Mouse (Mus musculus): ENCODE data around the gene Bfsp1.

DNA sequence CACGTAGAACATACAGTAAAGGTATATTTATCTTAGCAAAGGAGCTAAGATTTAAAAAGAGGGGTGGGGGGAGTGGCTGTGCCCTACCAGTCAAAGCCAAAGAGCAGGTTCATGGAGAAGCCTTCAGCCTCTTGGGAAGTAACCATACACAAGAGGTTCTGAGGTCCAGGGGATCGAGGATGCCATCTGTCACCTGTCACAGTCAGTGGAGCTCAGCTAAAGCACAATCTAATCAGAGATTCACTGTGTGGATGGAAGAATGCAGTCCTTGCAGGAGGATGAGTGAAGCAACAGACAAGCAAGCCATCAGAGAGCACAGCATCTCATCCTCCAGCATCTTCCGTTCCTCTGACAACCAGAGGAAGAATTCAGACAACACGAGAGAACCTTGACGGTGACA lies 73.1 kb downstream of the Bfsp1 start:
- TF ChIP-seq EP300 (optimal IDR thresholded peaks at IDR 0.05) (no peak), CTCF (IDR thresholded peaks at IDR 0.05; ENCODE audit: low read depth) (no peak)

Data from stomach, postnatal 0 days (tissue).